Mouse (Mus musculus) CH12.LX (cell line): Measurements from ENCODE around the gene Tepsin.

ENCODE experiments used
- CTCF ChIP-seq, 2 experiments: IDR thresholded peaks in 1 of 2; conservative IDR thresholded peaks in 1 of 2; 2 replicates each; pipeline ENCODE4 v1.5.1; 2011 to 2012; ENCODE audit warnings: low read depth in 2 of 2, low read length in 2 of 2, improper control_type of control experiment in 1 of 2, inconsistent platforms in 1 of 2, mild to moderate bottlenecking in 1 of 2, moderate library complexity in 1 of 2
- HCFC1 ChIP-seq: IDR thresholded peaks from 2 replicates; pipeline ENCODE4 v1.6.1; 2012; ENCODE audit warnings: low read depth, mild to moderate bottlenecking, inconsistent platforms, low read length, improper control_type of control experiment
- NRF1 ChIP-seq: IDR thresholded peaks from 2 replicates; pipeline ENCODE4 v1.6.1; 2014; ENCODE audit warnings: low read depth, mild to moderate bottlenecking, inconsistent platforms, low read length, improper control_type of control experiment, moderate library complexity
- SMC3 ChIP-seq: IDR thresholded peaks from 2 replicates; pipeline ENCODE4 v1.6.1; 2011; ENCODE audit warnings: low read depth, low read length, improper control_type of control experiment
- ZMIZ1 ChIP-seq: IDR thresholded peaks from 2 replicates; pipeline ENCODE4 v1.6.1; 2012; ENCODE audit warnings: low read depth, mild to moderate bottlenecking, inconsistent platforms, low read length, improper control_type of control experiment
- ZNF384 ChIP-seq: IDR thresholded peaks from 2 replicates; pipeline ENCODE4 v1.6.1; 2012; ENCODE audit warnings: low read depth, low read length, improper control_type of control experiment, inconsistent platforms

- TF ChIP-seq CTCF (conservative IDR thresholded peaks at IDR 0.05 in 1 of 2, IDR thresholded peaks at IDR 0.05 in 1 of 2; ENCODE audit: low read depth in 2 of 2, low read length in 2 of 2), result no peak
- no peak for TF ChIP-seq ZMIZ1
- TF ChIP-seq SMC3, result no peak
- TF ChIP-seq ZNF384, result no peak
- TF ChIP-seq NRF1, result no peak
- no peak for TF ChIP-seq HCFC1
Measured at GRCm38 (mm10) chr11:120139309-120139731, 40.8 kb upstream of the Tepsin start.
